Mouse (Mus musculus) testis, adult 2 months (tissue): Measurements from ENCODE around the gene Pik3cd.

Source experiments
- CTCF ChIP-seq: fragments of 200-500 bp; IDR thresholded peaks from 2 replicates; pipeline ENCODE4 v1.5.1; 2012; ENCODE audit warnings: low read depth, mild to moderate bottlenecking, inconsistent platforms, low read length, moderate library complexity; ENCODE audit not compliant: control insufficient read depth, insufficient read depth, insufficient replicate concordance
- POLR2A ChIP-seq: fragments of 200-500 bp; IDR thresholded peaks from 2 replicates; pipeline ENCODE4 v1.6.1; 2012; ENCODE audit warnings: low read depth, mild to moderate bottlenecking, inconsistent platforms, low read length, moderate library complexity; ENCODE audit not compliant: control insufficient read depth

GRCm38 (mm10) chr4:149725661-149726350 is 23.4 kb upstream of the Pik3cd start:
- no peak for TF ChIP-seq POLR2A
- TF ChIP-seq CTCF, result peak; percentile 58; the same call in 1 of the 2 replicates
